Mouse (Mus musculus) MEL (cell line): ENCODE results near the gene Nr6a1.
A peak's percentile ranks its signal among the peaks of the same experiment; 100 is the strongest.

Source experiments
- CTCF ChIP-seq, 3 experiments: IDR thresholded peaks in 2 of 3; conservative IDR thresholded peaks in 1 of 3; 2 replicates each; pipeline ENCODE4 v1.5.1; 2011 to 2012; ENCODE audit warnings: low read length in 3 of 3, low read depth in 2 of 3, mild to moderate bottlenecking in 2 of 3, improper control_type of control experiment in 1 of 3, inconsistent platforms in 1 of 3, mixed read lengths in 1 of 3, moderate library complexity in 1 of 3; ENCODE audit not compliant: control insufficient read depth in 1 of 3, insufficient read depth in 1 of 3, poor library complexity in 1 of 3, severe bottlenecking in 1 of 3
- E2F4 ChIP-seq: IDR thresholded peaks from 2 replicates; pipeline ENCODE4 v1.6.1; 2011; ENCODE audit warnings: low read depth, low read length, improper control_type of control experiment, borderline replicate concordance
- ELF1 ChIP-seq: IDR thresholded peaks from 2 replicates; pipeline ENCODE4 v1.6.1; 2014; ENCODE audit warnings: low read depth, mild to moderate bottlenecking, inconsistent platforms, low read length, improper control_type of control experiment, moderate library complexity
- ETS1 ChIP-seq: IDR thresholded peaks from 2 replicates; pipeline ENCODE4 v1.6.1; 2012; ENCODE audit warnings: low read depth, mild to moderate bottlenecking, inconsistent platforms, low read length, improper control_type of control experiment, moderate library complexity
- GATA1 ChIP-seq: IDR thresholded peaks from 2 replicates; pipeline ENCODE4 v1.6.1; 2011; ENCODE audit warnings: low read depth, low read length, improper control_type of control experiment
- MAX ChIP-seq: IDR thresholded peaks from 2 replicates; pipeline ENCODE4 v1.6.1; 2011; ENCODE audit warnings: low read length, improper control_type of control experiment
- NELFE ChIP-seq: IDR thresholded peaks from 2 replicates; pipeline ENCODE4 v1.6.1; 2011; ENCODE audit warnings: low read depth, low read length, improper control_type of control experiment
- NRF1 ChIP-seq: IDR thresholded peaks from 2 replicates; pipeline ENCODE4 v1.6.1; 2014; ENCODE audit warnings: low read depth, mild to moderate bottlenecking, inconsistent platforms, low read length, improper control_type of control experiment, moderate library complexity; ENCODE audit not compliant: poor library complexity, insufficient read depth, severe bottlenecking
- POLR2A ChIP-seq, 2 experiments: IDR thresholded peaks; 2 replicates each; pipeline ENCODE4 v1.6.1; 2011 to 2012; ENCODE audit warnings: low read length in 2 of 2, mild to moderate bottlenecking in 2 of 2, control low read depth in 1 of 2, improper control_type of control experiment in 1 of 2, low read depth in 1 of 2, moderate library complexity in 1 of 2; ENCODE audit not compliant: control insufficient read depth in 1 of 2, insufficient read depth in 1 of 2, poor library complexity in 1 of 2
- RCOR1 ChIP-seq: IDR thresholded peaks from 2 replicates; pipeline ENCODE4 v1.6.1; 2012; ENCODE audit warnings: low read depth, mild to moderate bottlenecking, inconsistent platforms, low read length, improper control_type of control experiment
- ZC3H11A ChIP-seq: IDR thresholded peaks from 2 replicates; pipeline ENCODE4 v1.6.1; 2012; ENCODE audit warnings: low read depth, mild to moderate bottlenecking, inconsistent platforms, low read length, improper control_type of control experiment

- peak; percentile 72; the same call in 1 of the 2 replicates for TF ChIP-seq RCOR1
- TF ChIP-seq ELF1, result no peak
- TF ChIP-seq POLR2A (IDR thresholded peaks at IDR 0.05; ENCODE audit: control insufficient read depth in 1 of 2, insufficient read depth in 1 of 2, low read depth in 1 of 2, low read length in 2 of 2, poor library complexity in 1 of 2), result no peak
- TF ChIP-seq ZC3H11A, result no peak
- TF ChIP-seq NRF1, result no peak
- TF ChIP-seq CTCF (IDR thresholded peaks at IDR 0.05 in 2 of 3, conservative IDR thresholded peaks at IDR 0.05 in 1 of 3; ENCODE audit: control insufficient read depth in 1 of 3, insufficient read depth in 1 of 3, low read depth in 2 of 3, low read length in 3 of 3, poor library complexity in 1 of 3, severe bottlenecking in 1 of 3), result no peak
- TF ChIP-seq E2F4, result no peak
- TF ChIP-seq ETS1, result no peak
- no peak for TF ChIP-seq GATA1
- no peak for TF ChIP-seq MAX
- no peak for TF ChIP-seq NELFE
These were observed 23.2 kb downstream of the Nr6a1 start for GRCm38 (mm10) chr2:38904290-38904689.
